Mouse (Mus musculus): ENCODE measurements at regions not wholly inside any gene's neighbourhood (a gene's known extent, or its start where the extent isn't known, plus 50 kb on each side); places are given as distances from the start of the nearest gene placed in this dataset.

DNA sequence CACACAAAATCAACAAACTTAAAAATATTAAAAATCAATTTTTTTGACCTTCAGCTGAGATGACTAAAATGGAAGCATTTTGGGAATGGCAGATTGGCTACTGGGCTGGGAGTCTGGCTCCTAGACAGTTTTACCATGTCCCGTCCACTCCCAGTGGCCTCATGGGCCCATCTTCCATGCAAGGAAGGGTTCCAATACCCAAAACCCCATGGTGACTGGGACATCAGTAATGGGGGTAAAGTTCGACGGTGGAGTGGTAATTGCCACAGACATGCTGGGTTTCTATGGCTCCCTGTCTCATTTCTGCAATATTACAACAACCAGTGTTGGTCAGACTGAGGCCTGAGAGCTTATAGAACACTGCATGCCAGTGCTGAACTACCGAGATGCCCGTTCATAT lies 82.2 kb downstream of the Il20rb start:
- DNase-seq = no peak
- intact Hi-C loops (cut with DNase I) = loop anchor here (10.0 kb wide), 1 partner anchor 680 kb away; no protein-coding TSS in a partner anchor

DNA sequence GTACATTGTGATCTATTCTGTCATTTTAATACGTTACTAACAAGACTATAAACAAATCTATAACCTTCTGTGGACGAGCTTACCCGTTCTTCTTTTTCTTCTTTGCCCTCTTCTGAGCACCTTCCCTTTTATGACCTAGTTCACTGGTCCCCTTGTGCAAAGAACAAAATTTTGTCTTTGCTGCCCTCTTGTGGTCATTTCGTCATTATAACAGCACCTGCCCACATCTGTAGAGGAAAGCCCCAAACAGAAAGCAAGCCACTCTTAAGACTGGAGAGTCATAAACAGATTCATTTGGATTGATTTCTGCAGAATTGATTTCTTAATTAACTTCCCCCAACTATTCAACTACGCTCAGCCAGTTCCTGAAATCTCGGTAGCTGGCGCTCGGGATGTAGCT lies 86.2 kb downstream of the Il20rb start:
- DNase-seq = peak; percentile 21

DNA sequence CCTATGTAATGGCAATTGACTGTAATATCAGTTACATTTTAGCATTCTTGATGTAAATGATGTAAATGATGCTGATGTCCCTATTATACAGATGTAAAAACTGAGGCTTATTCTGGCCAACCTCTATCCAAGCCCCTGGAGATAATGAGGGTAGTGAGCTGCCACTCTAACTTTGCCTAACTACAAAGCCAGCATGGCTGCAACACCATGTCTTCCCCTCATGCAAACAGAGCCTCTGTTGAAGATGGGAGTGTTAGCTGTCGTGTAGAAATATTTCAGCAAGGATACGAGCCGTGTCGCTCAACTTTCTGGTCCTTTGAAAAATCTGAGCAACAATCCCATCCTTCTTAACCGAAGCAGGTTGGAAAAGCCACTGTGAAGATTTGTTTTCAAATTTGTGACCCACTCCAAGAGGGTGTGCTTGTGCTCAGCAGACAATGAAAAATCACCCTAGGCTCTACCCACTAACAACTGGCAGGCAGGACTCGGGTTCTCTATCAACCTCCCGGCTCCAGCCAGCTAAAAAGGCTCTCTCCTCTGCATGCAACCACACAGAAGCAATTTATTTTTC lies 90.2 kb downstream of the Il20rb start:
- no peak for DNase-seq
- intact Hi-C loops (cut with DNase I) = no loop called here

More for the DNA sequence above, 86.2 kb downstream of the Il20rb start:
- intact Hi-C loops (cut with DNase I) = loop anchor here (2.0 to 10.0 kb wide), 2 partner anchors 554 to 676 kb away; no protein-coding TSS in a partner anchor

DNA sequence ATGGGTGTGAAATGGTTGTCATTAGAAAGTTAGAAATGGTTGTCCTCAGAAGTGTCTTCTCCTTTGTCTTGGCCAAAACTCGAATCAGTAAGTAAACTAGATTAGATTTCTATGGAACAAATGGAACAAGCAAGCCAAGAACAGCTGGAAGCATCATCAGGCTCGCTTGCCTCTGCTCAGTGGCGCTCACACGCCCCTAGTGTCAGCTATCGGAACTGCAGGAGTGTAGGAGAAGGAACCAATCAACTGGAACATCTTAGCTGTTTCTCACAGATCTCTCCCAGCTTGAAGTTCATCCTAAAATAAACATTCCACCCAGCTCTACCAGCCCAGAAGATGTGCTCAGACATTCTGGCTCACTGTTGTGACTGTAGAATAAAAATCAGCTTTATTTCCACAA lies 90.9 kb downstream of the Il20rb start:
- DNase-seq = peak; percentile 78
- intact Hi-C loops (cut with DNase I) = no loop called here

DNA sequence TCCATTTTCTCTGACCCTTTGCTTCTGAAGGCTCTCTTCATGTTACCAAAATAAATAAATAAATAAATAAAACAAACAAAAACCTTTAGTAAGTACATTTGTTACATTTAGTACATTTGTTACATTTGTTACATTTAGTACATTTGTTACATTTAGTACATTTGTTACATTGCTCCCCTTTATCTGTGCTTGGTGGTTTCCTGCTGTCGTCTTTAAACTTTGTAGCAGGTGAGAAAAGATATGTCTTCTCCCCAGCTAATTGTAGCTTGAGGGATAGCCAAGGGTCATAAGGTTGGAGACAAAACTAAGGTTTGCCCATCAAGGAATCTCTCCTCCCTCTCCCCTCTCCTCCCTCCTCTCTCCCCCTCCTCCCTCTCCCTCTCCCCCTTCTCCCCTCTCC lies 92.0 kb downstream of the Il20rb start:
- no peak for DNase-seq
- intact Hi-C loops (cut with DNase I) = no loop called here

DNA sequence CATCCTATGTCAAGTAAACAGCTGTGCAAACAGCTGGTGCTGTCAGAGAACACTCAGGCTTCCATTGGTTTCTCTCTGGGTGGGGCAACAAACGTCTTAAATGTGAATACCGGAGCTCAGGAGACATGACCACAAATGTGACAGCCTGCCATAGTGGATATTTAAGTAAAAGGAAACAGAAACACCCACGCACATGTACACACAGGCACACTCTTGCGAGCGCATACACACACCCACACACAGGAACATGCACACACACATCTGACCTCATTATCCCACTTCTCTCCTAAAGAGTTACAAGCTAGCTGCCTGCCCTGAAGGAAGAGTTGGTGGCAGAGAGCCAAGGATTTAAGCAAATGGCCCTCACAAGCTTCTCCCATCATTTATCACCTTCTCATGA lies 92.4 kb downstream of the Il20rb start:
- intact Hi-C loops (cut with DNase I) = no loop called here
- no peak for DNase-seq

DNA sequence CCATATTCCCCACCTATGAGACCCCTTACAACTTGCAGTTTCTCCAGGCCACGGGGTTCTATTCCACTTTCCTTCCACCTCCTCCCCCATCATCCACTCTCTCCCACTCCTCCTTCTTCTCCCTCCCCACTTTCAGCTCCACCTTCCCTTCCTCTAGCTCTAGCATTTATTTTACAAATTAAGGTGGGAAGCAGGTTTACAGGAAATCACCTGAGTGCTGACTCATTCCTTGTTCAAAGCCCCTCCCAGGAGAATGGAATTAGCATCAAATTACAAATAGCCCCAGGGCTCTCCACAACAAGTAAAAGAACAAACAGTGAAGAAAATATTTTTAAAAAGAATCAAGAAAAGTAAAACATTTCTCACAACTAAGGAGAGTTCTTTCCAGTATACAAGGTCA lies 94.3 kb downstream of the Il20rb start:
- DNase-seq = no peak
- intact Hi-C loops (cut with DNase I) = no loop called here

DNA sequence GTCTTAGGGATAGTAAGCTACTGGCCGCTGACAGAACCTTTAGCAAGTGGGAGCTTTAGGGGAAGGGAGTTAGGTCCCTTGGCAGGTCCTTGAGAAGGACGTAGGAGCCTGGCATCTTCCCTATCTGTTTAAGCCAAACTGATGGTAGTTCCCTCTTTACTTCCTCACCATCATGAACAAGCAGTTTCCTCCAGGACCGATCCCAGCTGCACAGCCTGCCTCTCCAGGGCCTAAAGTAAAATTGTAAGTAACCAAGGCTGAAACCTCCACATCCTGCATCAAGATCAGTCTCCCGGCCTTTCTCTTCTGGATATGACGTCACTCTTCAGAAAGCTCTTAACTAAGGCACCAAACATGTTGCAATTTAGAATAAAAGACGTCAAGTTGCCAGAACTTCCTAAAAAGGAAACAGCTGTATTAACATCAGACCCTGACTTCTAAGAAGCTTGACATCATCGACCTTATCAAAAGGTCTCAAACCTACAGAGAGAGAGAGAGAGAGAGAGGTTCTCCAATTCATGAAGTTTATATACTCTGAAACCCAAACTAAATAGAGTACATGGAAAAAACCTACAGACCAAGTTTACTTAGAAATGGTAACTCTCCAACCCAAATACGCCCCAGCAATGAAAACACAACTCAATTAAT lies 94.9 kb downstream of the Il20rb start:
- no peak for DNase-seq
- intact Hi-C loops (cut with DNase I) = no loop called here

DNA sequence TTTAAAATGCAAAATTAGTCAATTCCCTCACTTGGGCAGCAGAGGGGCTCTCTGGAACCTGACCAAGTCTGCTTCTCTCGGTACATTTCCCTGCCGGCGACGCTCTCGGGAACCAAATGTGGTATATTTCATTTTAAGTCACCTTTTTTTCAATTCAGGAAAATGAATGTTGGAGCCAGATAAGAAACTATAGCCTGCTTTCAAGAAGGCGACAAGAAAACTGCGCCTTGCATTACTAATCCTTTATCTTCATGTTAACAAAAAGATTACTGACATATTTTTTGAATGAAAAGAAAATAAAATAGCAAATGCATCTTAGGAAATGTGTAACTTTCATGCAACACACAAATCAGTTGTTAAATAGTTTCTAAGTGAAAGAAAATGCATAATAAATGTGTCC lies 98.2 kb downstream of the Il20rb start:
- DNase-seq = no peak
- intact Hi-C loops (cut with DNase I) = no loop called here

DNA sequence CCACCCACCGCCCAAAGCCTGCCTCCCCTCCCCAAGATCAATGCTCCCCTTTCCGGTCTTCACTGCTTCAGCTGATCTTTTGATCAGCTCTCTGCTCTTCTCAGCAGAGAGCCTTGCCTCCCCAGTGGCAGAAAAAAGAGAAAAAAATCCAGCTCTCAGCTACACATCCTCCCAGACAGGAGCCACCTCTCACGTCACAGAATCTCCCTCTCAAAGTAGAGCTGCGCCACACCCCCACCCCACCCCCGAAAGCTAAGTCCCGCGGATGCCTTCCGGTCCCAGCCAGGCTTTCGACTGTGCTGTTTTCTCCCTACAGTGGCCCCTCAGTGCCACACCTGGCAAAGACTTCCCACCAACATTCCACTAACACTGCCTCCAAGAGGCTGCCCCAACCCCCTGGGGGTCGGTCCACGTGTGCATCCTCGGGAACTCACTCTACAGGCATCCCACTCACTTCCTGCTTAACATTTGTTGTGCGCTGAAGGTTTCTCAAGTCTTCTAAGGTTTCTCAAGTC lies 99.4 kb downstream of the Il20rb start:
- intact Hi-C loops (cut with DNase I) = no loop called here
- DNase-seq = no peak

DNA sequence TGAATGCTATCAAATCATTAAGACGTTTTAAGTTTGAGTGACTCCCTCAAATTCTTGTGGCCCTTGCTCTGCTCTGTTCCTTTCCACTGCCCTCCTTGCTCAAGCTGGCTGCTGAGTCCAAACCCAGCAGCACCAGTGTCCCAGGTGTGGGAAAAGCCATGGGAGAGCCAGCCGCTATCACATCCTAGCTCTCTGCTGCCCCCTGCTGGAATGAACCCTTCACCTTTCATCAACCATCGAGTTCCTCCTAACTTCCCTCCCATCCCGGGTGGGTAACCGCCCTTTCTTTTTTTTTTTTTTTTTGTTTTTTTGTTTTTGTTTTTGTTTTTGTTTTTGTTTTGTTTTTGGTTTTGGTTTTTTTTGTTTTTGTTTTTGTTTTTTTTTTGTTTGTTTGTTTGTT lies 104.1 kb downstream of the Il20rb start:
- DNase-seq = peak; percentile 69
- intact Hi-C loops (cut with DNase I) = no loop called here

DNA sequence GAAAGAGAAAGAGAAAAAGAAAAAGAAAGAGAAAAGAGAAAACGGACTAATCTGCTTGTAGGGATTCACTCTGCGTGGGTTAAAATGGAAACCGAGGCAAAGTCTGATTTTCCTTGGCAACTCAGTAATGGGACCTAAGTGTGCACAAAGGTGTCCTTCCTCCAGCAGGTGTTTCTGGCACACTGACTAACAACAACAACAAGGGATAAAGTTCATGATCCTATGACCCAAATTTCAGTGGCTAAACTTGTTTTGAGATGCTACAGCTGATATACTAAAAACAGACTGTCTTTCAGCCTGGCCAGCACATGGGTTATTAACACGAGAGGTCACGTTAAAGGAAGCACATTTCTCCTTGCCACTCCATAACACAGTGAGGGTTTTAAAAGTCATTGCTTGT lies 116.7 kb downstream of the Il20rb start:
- intact Hi-C loops (cut with DNase I) = no loop called here
- no peak for DNase-seq

DNA sequence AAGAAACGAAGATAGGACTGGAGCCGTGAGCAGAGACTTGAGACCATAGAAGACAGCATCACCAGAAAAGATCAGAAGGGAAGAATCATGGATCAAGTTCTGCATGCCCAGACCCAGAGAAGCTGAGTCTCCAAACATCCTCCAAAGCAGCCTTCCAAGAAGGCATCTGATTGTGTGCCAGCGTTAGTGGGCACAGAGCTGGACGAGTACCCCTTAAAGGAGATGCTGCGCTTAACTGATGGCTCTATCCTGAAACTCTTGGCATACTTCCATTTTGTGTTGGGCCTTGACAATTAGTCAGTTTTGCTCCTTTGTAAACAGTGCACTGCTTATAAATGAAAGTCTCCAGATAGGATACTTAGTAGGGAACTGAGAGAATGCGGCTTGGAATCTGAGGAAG lies 119.8 kb downstream of the Il20rb start:
- intact Hi-C loops (cut with DNase I) = no loop called here
- peak; percentile 29 for DNase-seq

DNA sequence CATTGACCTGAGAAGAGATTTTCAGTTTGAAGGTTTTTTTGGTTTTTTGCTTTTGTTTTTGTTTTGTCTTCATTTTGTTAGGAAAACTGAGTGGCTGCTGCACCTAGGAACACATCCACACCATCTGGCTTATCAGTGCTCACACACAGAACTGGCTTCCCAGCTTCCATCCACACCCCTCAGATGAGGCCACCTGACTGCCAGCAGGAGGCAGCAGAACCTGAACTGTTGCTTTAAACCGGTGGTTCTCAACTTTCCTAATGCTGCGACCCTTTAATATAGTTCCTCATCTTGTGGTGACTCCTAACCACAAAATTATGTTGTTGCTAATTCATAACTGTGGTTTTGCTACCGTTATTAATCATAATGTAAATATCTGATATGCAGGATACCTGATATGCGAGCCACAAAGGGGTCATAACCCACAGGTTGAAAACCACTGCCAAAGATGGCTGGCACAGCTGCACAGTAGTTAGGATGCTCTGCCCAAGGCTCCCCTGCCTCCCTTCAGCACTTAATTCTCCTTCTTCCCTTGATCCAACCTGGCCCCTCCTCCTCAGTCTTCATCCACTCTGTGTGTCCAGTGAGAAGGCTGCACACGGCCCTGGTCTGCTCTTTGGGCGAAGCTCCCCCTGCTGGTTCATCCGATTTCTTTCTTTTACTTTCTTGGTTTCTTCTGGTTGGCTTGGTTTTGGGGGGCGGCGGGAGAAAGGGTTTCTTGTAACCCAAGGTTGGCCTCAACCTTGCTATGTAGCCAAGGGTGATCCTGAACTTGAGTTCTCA lies 126.5 kb downstream of the Il20rb start:
- intact Hi-C loops (cut with DNase I) = no loop called here
- DNase-seq = peak; percentile 26

DNA sequence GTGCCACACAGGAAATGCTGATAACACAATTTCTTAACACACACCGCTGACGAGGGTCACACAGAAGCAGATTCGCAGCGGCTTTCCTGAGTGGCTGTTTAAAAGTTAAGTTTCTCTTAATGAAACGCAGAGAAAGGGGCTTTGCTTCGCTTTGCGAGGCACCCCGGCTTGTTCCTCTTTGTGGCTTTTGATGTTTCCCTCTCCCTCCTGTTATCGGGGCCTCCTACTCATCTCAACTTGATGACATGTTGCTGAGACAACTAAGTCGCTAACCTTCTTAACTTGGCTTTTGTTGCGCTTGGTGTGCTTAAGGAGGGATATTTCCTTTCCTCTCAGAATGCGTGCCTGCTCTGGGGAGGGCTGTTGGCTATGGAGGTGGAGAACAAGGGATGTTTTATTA lies 129.0 kb downstream of the Il20rb start:
- intact Hi-C loops (cut with DNase I) = no loop called here
- DNase-seq = no peak

DNA sequence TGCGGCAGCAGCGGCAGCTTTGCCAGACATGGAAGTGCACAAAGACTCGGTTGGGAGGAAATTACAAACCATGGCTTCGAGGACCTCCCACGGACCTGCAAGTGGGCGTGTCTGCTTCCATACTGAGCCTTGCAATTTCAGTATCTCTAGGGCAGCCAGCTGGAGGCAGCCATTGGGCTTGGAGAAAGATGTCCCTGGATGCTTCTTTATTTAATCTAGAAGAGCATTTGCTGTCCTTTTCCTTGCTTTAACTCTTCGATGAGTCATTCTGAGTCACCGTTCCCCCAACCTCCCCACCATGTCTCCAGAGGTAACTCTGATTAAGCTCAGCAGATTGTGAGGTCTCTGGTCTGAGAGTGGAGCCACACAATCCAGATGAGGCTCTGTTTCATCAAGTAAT lies 145.8 kb downstream of the Il20rb start:
- intact Hi-C loops (cut with DNase I) = no loop called here
- DNase-seq = no peak

DNA sequence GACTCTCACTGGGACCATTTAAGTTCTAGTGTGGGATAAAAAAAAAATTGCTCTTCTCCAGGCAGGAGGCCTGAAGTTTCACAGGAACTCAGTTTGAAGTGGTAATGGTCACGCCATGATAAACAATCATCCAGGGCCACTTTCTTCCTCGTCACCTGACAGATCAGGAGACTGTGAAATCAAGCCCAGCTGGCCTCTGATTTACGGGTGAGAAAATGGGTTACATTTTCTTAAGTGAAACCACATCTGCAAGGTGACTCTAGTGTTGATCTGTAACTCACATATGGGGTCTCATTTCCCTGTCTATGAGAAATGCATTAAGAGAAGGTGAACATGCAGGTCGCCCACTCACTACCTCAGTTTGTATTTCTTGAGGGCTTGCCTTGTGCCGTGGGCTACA lies 178.8 kb downstream of the Il20rb start:
- intact Hi-C loops (cut with DNase I) = no loop called here
- no peak for DNase-seq

DNA sequence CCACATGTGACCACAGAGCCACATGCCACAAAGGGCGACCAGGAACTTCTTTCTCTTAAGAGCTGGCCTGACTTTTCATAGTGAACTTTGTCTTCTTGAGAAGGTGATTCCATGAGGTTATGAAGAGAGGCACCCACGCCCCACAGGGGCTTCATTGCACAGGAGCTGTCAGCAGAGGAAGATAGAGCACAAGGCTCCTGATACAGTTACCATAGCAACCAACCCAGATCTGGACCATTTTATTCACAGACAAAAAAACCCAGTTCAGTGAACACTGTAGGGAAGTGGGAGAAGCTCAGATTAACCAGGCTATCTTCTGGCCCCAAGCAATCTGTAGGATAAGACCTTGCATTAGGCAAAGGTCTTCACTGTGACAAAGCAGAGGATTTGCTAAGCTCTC lies 179.2 kb downstream of the Il20rb start:
- intact Hi-C loops (cut with DNase I) = no loop called here
- no peak for DNase-seq

DNA sequence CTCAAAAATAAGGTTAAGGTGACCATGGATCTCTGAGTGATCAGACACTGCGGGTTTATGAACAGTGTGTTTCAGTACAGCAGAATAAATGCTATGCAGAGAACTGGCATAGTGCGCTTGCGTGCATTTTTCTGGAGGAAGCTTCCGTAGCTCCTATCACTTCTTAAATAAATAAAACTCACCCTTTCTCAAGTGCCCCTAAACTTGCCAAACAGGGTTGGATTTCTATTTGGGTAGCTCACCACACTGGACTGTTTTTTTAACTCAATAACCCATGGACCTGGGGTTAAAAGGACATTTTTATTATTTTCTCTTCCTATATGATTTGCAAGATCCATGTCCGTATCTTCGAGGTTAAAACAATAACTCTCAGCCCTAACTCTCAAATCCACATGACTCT lies 182.8 kb downstream of the Il20rb start:
- intact Hi-C loops (cut with DNase I) = no loop called here
- no peak for DNase-seq

DNA sequence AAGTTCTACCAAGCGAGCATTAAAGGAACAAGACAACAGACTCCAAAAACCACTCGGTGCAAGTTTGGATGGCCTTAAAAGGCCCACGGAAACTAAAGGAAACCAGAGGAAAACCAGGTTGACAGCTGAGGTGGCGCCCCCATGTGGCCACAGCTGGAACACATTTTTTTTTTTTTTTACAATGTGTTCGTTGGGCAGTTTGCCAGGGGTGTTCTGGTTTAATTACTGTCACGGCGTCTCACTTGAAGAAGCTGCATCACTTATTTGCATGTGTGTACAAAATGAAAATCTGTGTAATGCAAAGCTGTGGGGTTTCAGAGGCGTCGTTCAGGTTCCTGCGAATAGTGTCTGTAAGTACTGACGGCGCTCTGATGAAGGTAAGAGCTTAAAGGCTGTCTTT lies 185.0 kb downstream of the Il20rb start:
- intact Hi-C loops (cut with DNase I) = no loop called here
- peak; percentile 71 for DNase-seq

DNA sequence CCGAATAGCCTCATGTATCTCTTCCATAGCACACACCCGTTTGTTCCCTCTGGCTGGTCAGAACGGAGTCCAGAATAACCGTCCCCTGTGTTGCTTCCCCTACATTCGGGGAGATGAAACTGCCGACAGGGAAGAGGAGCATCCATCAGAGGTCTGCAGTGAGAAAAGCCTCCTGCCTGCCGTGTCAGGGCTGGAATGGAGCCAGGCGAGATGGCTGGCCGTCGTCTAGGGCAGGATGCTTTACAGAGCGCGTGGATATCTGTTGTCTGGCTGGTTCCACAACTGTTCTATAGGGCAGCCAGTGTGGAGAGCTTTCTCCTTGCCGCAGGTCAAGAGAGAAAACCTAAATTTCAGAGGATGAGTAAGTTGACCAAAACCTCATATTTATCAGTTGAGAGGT lies 209.2 kb downstream of the Il20rb start:
- intact Hi-C loops (cut with DNase I) = no loop called here
- DNase-seq = peak; percentile 43

Measured in left cerebral cortex, postnatal 4 days (tissue).